Mouse (Mus musculus): ENCODE results near the gene Plpp3. TPM values are rescaled to one million over a fixed set of nuclear protein-coding genes. Genes with fewer than 3 reads are reported as not detected.

The Plpp3 gene
- polyA plus RNA-seq, 2 experiments, result 112 to 117 TPM

DNA sequence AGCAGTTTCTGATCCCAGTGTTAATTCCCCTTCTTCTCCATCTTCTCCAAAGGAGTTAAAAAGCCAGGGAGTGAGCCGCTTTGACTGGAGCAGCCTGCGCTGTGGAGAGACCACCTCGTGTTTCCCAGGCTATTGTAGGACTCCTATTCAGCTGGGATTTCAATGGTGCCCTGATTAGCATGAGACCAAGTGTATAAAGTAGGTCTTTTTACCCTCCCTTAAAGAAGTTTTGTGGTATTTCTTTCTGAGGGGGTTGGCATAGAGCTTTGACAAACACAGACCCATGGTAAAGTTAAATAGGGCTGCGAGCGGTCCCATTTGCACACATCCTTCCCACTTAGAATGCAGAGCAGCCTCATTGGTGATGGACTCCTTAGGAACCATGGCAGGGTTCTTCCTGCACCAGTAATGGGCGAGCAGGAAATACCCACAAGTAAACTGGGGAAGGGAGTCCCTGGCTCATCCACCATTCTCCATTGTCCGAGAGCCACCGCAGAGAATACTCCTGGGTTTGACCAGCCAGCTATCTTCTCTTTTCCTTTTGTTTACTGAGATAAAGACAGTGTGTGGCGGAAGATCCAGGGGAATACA is 13.8 kb downstream of the Plpp3 start:
- Histone ChIP-seq H3K4me3 (replicated peaks; ENCODE audit: low read length) (no peak overlapping the region), H3K36me3 (ENCODE audit: control insufficient read depth, insufficient read depth, low read length) (peaks cover 33% of the 10 kb centered on the region), H3K9me3 (ENCODE audit: control insufficient read depth, low read length) (no peaks in the 10 kb centered on the region), H3K9ac (ENCODE audit: low read depth, low read length, severe bottlenecking) (no peak overlapping the region), H3K27ac (replicated peaks; ENCODE audit: low read depth, low read length) (no peak overlapping the region), H3K27me3 (ENCODE audit: control insufficient read depth, insufficient read depth, low read length) (no peaks in the 10 kb centered on the region), H3K4me1 (ENCODE audit: control insufficient read depth, insufficient read depth, low read length) (peaks cover 44% of the 10 kb centered on the region), H3K4me2 (replicated peaks; ENCODE audit: low read depth, low read length, severe bottlenecking) (no peak overlapping the region)
- no peak for TF ChIP-seq POLR2A (IDR thresholded peaks at IDR 0.05; ENCODE audit: borderline replicate concordance, extremely low read depth, insufficient read depth, insufficient read length)
- WGBS, result 79% methylated on average over 9 of the region's 9 CpGs
- ATAC-seq (ENCODE audit: low FRiP score, low read depth) (no peak), DNase-seq (ENCODE audit: low spot score) (no peak)

DNA sequence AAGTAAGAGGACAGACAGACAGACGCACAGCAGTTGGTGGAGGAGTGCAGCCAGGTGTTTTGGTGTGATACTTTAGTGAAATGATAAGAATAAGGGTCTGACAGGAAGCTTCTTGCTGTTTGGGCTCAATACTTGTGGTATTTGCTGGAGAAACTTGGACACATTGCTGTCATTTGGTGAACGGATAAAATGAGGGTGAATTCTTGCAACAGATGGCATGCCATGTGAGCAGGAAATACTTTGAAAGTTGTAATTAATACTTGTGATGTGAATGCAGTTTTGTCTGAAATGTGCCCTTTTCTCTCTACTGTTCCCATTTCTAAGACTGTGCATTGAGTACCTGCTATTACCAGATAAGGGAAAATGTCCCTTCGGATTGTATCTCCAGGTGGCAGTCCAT is 14.3 kb downstream of the Plpp3 start:
- no peak overlapping the region for H3K4me2 ChIP-seq (replicated peaks; ENCODE audit: low read depth, low read length, severe bottlenecking)
- DNase-seq (ENCODE audit: low spot score), result no peak
- H3K36me3 ChIP-seq (ENCODE audit: control insufficient read depth, insufficient read depth, low read length), result peaks cover 36% of the 10 kb centered on the region
- H3K4me3 ChIP-seq (replicated peaks; ENCODE audit: low read length), result no peak overlapping the region
- no peak overlapping the region for H3K9ac ChIP-seq (ENCODE audit: low read depth, low read length, severe bottlenecking)
- no peak overlapping the region for H3K27ac ChIP-seq (replicated peaks; ENCODE audit: low read depth, low read length)
- no peak for ATAC-seq (ENCODE audit: low FRiP score, low read depth)
- no peak for TF ChIP-seq POLR2A (IDR thresholded peaks at IDR 0.05; ENCODE audit: borderline replicate concordance, extremely low read depth, insufficient read depth, insufficient read length)
- H3K27me3 ChIP-seq (ENCODE audit: control insufficient read depth, insufficient read depth, low read length), result no peaks in the 10 kb centered on the region
- 78% methylated on average over 3 of the region's 3 CpGs for WGBS
- no peaks in the 10 kb centered on the region for H3K9me3 ChIP-seq (ENCODE audit: control insufficient read depth, low read length)
- H3K4me1 ChIP-seq (ENCODE audit: control insufficient read depth, insufficient read depth, low read length), result peaks cover 48% of the 10 kb centered on the region

- 54% methylated on average over 4 of the region's 4 CpGs for WGBS
- no peak overlapping the region for H3K9ac ChIP-seq (ENCODE audit: low read depth, low read length, severe bottlenecking)
- peaks cover 42% of the 10 kb centered on the region for H3K4me1 ChIP-seq (ENCODE audit: control insufficient read depth, insufficient read depth, low read length)
- ATAC-seq (ENCODE audit: low FRiP score, low read depth) (peak; percentile 54; the same call in 1 of the 2 replicates), DNase-seq (ENCODE audit: low spot score) (no peak)
- no peaks in the 10 kb centered on the region for H3K9me3 ChIP-seq (ENCODE audit: control insufficient read depth, low read length)
- TF ChIP-seq POLR2A (IDR thresholded peaks at IDR 0.05; ENCODE audit: borderline replicate concordance, extremely low read depth, insufficient read depth, insufficient read length), result no peak
- no peak overlapping the region for H3K4me2 ChIP-seq (replicated peaks; ENCODE audit: low read depth, low read length, severe bottlenecking)
- H3K27ac ChIP-seq (replicated peaks; ENCODE audit: low read depth, low read length), result no peak overlapping the region
- H3K36me3 ChIP-seq (ENCODE audit: control insufficient read depth, insufficient read depth, low read length), result peaks cover 31% of the 10 kb centered on the region
- H3K27me3 ChIP-seq (ENCODE audit: control insufficient read depth, insufficient read depth, low read length), result no peaks in the 10 kb centered on the region
- H3K4me3 ChIP-seq (replicated peaks; ENCODE audit: low read length), result no peak overlapping the region
These were observed 17.6 kb downstream of the Plpp3 start for GRCm38 (mm10) chr4:105174778-105175177.

DNA sequence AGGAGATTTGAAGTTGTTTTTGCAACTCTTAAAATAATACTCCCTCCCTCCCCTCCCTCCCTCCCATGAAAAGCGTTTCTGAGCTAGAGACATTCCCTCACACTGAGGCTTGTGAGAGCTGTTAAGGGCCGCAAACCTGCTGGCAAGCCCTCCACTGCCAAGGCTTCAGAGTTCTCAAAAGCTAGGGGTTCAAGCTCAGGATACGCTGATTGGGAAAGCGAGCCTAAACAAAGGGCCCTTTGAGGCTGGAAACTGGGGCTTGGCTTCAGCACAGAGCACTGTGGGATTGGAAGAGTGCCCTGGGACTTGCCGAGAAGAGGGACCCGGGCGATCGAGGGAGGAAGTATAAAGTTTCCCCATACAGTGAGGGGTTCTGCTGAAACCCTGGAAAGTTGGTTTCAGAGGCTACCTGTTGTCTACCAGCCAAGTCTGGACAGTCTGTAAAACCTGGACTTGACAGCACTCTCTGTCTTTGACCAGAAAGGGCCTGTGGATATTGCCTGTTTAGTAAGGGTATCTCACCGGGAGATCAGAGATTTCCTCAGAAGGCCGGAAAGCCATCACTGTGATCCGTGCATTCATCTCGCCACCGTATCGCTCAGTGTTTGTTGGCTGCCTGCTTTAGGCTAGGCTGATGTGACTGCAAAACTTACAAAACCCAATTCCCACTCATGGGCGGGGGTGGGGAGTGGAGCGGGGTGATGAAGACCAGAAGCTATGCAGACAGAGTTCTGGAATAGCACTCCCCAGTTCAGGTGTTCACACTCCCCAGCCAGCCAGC is 18.3 kb downstream of the Plpp3 start:
- Histone ChIP-seq H3K4me3 (replicated peaks; ENCODE audit: low read length) (no peak overlapping the region), H3K27ac (replicated peaks; ENCODE audit: low read depth, low read length) (peak overlapping the region; percentile 28), H3K4me2 (replicated peaks; ENCODE audit: low read depth, low read length, severe bottlenecking) (no peak overlapping the region), H3K9ac (ENCODE audit: low read depth, low read length, severe bottlenecking) (no peak overlapping the region), H3K36me3 (ENCODE audit: control insufficient read depth, insufficient read depth, low read length) (peaks cover 36% of the 10 kb centered on the region), H3K27me3 (ENCODE audit: control insufficient read depth, insufficient read depth, low read length) (no peaks in the 10 kb centered on the region), H3K4me1 (ENCODE audit: control insufficient read depth, insufficient read depth, low read length) (peaks cover 48% of the 10 kb centered on the region), H3K9me3 (ENCODE audit: control insufficient read depth, low read length) (no peaks in the 10 kb centered on the region)
- 49% methylated on average over 16 of the region's 16 CpGs for WGBS
- DNase-seq (ENCODE audit: low spot score) (peak; percentile 46), ATAC-seq (ENCODE audit: low FRiP score, low read depth) (peak; percentile 75)
- no peak for TF ChIP-seq POLR2A (IDR thresholded peaks at IDR 0.05; ENCODE audit: borderline replicate concordance, extremely low read depth, insufficient read depth, insufficient read length)

DNA sequence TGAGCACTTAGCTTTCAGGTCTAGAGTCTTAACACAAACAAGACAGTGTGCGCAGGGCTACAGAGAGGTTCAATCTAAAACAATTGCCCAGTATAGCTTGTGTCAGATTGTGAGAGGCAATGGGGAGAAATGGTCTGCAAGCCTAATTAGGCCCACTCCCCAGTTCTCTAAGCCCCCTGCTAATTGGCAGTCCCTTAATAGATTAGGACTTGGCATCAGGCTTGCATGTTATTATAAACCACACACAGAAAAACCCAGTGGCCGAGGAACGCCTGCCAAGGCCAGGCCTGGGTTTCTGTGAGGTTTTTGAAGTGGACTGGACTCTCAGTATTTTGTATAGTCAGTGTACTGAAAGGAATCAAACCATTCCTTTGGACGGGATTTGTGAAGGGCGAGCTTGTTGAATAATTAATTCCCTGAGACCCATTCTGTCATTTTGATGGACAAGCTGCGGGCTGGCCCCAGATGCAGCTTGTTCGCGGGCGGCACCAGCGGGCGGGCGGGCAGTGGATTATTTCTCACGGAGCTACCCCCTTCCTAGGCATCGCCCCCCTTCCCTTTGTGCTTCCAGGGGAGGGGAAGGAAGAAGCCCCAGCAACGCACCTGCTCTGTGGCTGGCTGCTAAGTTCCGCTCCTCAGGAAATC is 24.0 kb downstream of the Plpp3 start:
- TF ChIP-seq POLR2A (IDR thresholded peaks at IDR 0.05; ENCODE audit: borderline replicate concordance, extremely low read depth, insufficient read depth, insufficient read length), result no peak
- no peak overlapping the region for H3K9ac ChIP-seq (ENCODE audit: low read depth, low read length, severe bottlenecking)
- H3K4me2 ChIP-seq (replicated peaks; ENCODE audit: low read depth, low read length, severe bottlenecking), result no peak overlapping the region
- no peak for DNase-seq (ENCODE audit: low spot score)
- no peaks in the 10 kb centered on the region for H3K9me3 ChIP-seq (ENCODE audit: control insufficient read depth, low read length)
- peaks cover 46% of the 10 kb centered on the region for H3K4me1 ChIP-seq (ENCODE audit: control insufficient read depth, insufficient read depth, low read length)
- peaks cover 30% of the 10 kb centered on the region for H3K36me3 ChIP-seq (ENCODE audit: control insufficient read depth, insufficient read depth, low read length)
- H3K27me3 ChIP-seq (ENCODE audit: control insufficient read depth, insufficient read depth, low read length), result no peaks in the 10 kb centered on the region
- no peak; the same call in 1 of the 2 replicates for ATAC-seq (ENCODE audit: low FRiP score, low read depth)
- H3K4me3 ChIP-seq (replicated peaks; ENCODE audit: low read length), result no peak overlapping the region
- 46% methylated on average over 16 of the region's 16 CpGs for WGBS
- H3K27ac ChIP-seq (replicated peaks; ENCODE audit: low read depth, low read length), result no peak overlapping the region
